Mouse (Mus musculus) monocyte, adult 5-6 weeks (primary cell): Measurements from ENCODE around the gene Gm20908. TPM values are rescaled to one million over a fixed set of nuclear protein-coding genes. Genes with fewer than 3 reads are reported as not detected.
"Not testable (repeated sequence)": the region's sequence is repeated elsewhere in the genome, so short reads cannot be mapped to it uniquely, and the experiment has no call there.

ENCODE experiments used
- ATAC-seq: fragments of 153-309, 156-312 bp; replicated peaks from 2 replicates; pipeline ENCODE4 v1.8.0; 2017; ENCODE audit warnings: mild to moderate bottlenecking; ENCODE audit not compliant: low TSS enrichment, insufficient number of reproducible peaks, severe bottlenecking, poor library complexity, low FRiP score
- total RNA-seq: library from RNA; stranded (forward); fragments of 200-1000, 200-491, 200-594 nt; gene quantifications from 3 replicates; pipeline ENCODE4 v1.2.3, GENCODE M21; 2017

The Gm20908 gene
- not detected in 3 replicates for total RNA-seq

GRCm38 (mm10) chrY:64472966-64473365 lies at the start of gene Gm20908:
Gm20908 (plus strand) TSS chrY:64473266.
- ATAC-seq: not testable (repeated sequence)
